Mouse (Mus musculus) midbrain, embryonic 11.5 days (tissue): ENCODE measurements at regions not wholly inside any gene's neighbourhood (a gene's known extent, or its start where the extent isn't known, plus 50 kb on each side); places are given as distances from the start of the nearest gene placed in this dataset.

Experiments used
- ATAC-seq: fragments of 200-750 bp; cut with Nextera tagmentation; 2 replicates; pipeline ENCODE4 v1.8.0; 2017; ENCODE audit warnings: moderate TSS enrichment, moderate library complexity; ENCODE audit not compliant: low FRiP score
- DNase-seq: peaks from one replicate; pipeline ENCODE4 v3.0.0; 2015; ENCODE audit warnings: low spot score; ENCODE audit errors: missing footprints
- H3K27ac ChIP-seq: fragments of 300-500 bp; sonication (generic); 2 replicates; pipeline ENCODE4 v1.5.1; 2014; ENCODE audit warnings: low read depth, low read length
- H3K27me3 ChIP-seq: fragments of 300-500 bp; sonication (generic); 2 replicates; pipeline ENCODE4 v1.6.1; 2014; ENCODE audit warnings: mild to moderate bottlenecking, low read length, moderate library complexity, mixed read lengths; ENCODE audit not compliant: control insufficient read depth, insufficient read depth
- H3K36me3 ChIP-seq: fragments of 300-500 bp; sonication (generic); 2 replicates; pipeline ENCODE4 v1.6.1; 2014; ENCODE audit warnings: mild to moderate bottlenecking, low read length, moderate library complexity, mixed read lengths; ENCODE audit not compliant: control insufficient read depth, insufficient read depth
- H3K4me1 ChIP-seq: fragments of 300-500 bp; sonication (generic); 2 replicates; pipeline ENCODE4 v1.6.1; 2014; ENCODE audit warnings: low read length; ENCODE audit not compliant: control insufficient read depth, insufficient read depth
- H3K4me2 ChIP-seq: fragments of 300-500 bp; sonication (generic); 2 replicates; pipeline ENCODE4 v1.6.1; 2014; ENCODE audit warnings: mild to moderate bottlenecking, moderate library complexity
- H3K4me3 ChIP-seq: fragments of 300-500 bp; sonication (generic); 2 replicates; pipeline ENCODE4 v1.5.1; 2014; ENCODE audit warnings: low read depth, low read length
- H3K9ac ChIP-seq: fragments of 300-500 bp; sonication (generic); 2 replicates; pipeline ENCODE4 v1.6.1; 2014; ENCODE audit warnings: low read length
- H3K9me3 ChIP-seq: fragments of 300-500 bp; sonication (generic); 2 replicates; pipeline ENCODE4 v1.6.1; 2016; ENCODE audit warnings: low read length; ENCODE audit not compliant: control insufficient read depth
- WGBS: fragments of 180-500 bp; shearing (Covaris S2); extraction: QIAGEN DNeasy Blood & Tissue Kit; methylation state at CpG from one replicate; pipeline ENCODE4 v1.1.7; 2014; 5-methylcytosine and 5-hydroxymethylcytosine counted together

GRCm38 (mm10) chr14:96990542-96991162, 471.8 kb upstream of the Klhl1 start:
- no peaks in the 10 kb centered on the region for H3K9me3 ChIP-seq
- H3K9ac ChIP-seq, result no peak overlapping the region
- 84% methylated on average over 8 of the region's 8 CpGs for WGBS
- ATAC-seq (no peak), DNase-seq (no peak)
- peaks cover 8% of the 10 kb centered on the region; the same call in 1 of the 2 replicates for H3K4me1 ChIP-seq
- H3K27ac ChIP-seq, result no peak overlapping the region
- no peaks in the 10 kb centered on the region for H3K36me3 ChIP-seq
- H3K4me3 ChIP-seq, result no peak overlapping the region
- no peaks in the 10 kb centered on the region for H3K27me3 ChIP-seq
- H3K4me2 ChIP-seq, result no peak overlapping the region

- 37% methylated on average over 5 of the region's 5 CpGs for WGBS
- no peak overlapping the region for H3K27ac ChIP-seq
- no peaks in the 10 kb centered on the region for H3K27me3 ChIP-seq
- no peak overlapping the region for H3K9ac ChIP-seq
- no peaks in the 10 kb centered on the region for H3K36me3 ChIP-seq
- H3K4me3 ChIP-seq, result no peak overlapping the region
- no peak for DNase-seq
- H3K9me3 ChIP-seq, result no peaks in the 10 kb centered on the region
- no peaks in the 10 kb centered on the region for H3K4me1 ChIP-seq
- H3K4me2 ChIP-seq, result peak overlapping the region; percentile 4; the same call in 1 of the 2 replicates
- peak; percentile 57; the same call in 1 of the 2 replicates for ATAC-seq
These were observed 444.2 kb upstream of the Klhl1 start for GRCm38 (mm10) chr14:96963074-96963447.

- H3K36me3 ChIP-seq, result no peaks in the 10 kb centered on the region
- H3K4me3 ChIP-seq, result no peak overlapping the region
- H3K4me1 ChIP-seq, result no peaks in the 10 kb centered on the region
- WGBS, result 20% methylated on average over 8 of the region's 8 CpGs
- ATAC-seq (peak; percentile 74), DNase-seq (peak; percentile 93)
- H3K4me2 ChIP-seq, result peak overlapping the region; percentile 4; the same call in 1 of the 2 replicates
- H3K9ac ChIP-seq, result no peak overlapping the region
- no peaks in the 10 kb centered on the region for H3K27me3 ChIP-seq
- no peak overlapping the region for H3K27ac ChIP-seq
- no peaks in the 10 kb centered on the region for H3K9me3 ChIP-seq
These were observed 443.6 kb upstream of the Klhl1 start for GRCm38 (mm10) chr14:96962426-96963073.

GRCm38 (mm10) chr14:96956115-96956514, 437.2 kb upstream of the Klhl1 start:
- H3K4me1 ChIP-seq, result no peaks in the 10 kb centered on the region
- H3K36me3 ChIP-seq, result no peaks in the 10 kb centered on the region
- H3K4me3 ChIP-seq, result no peak overlapping the region
- ATAC-seq, result no peak
- no peaks in the 10 kb centered on the region for H3K27me3 ChIP-seq
- no peak overlapping the region for H3K27ac ChIP-seq
- H3K9ac ChIP-seq, result no peak overlapping the region
- DNase-seq, result no peak
- no peak overlapping the region for H3K4me2 ChIP-seq
- 90% methylated on average over 4 of the region's 4 CpGs for WGBS
- H3K9me3 ChIP-seq, result no peaks in the 10 kb centered on the region

- no peak overlapping the region for H3K9ac ChIP-seq
- ATAC-seq (peak; percentile 33; the same call in 1 of the 2 replicates), DNase-seq (no peak)
- H3K4me1 ChIP-seq, result no peaks in the 10 kb centered on the region
- no peak overlapping the region for H3K27ac ChIP-seq
- H3K4me2 ChIP-seq, result no peak overlapping the region
- H3K9me3 ChIP-seq, result no peaks in the 10 kb centered on the region
- no peaks in the 10 kb centered on the region for H3K27me3 ChIP-seq
- no peak overlapping the region for H3K4me3 ChIP-seq
- no peaks in the 10 kb centered on the region for H3K36me3 ChIP-seq
These were observed 435.6 kb upstream of the Klhl1 start for GRCm38 (mm10) chr14:96954462-96954861.

GRCm38 (mm10) chr14:96908737-96909136, 389.8 kb upstream of the Klhl1 start:
- DNase-seq, result peak; percentile 84
- Histone ChIP-seq H3K27me3 (no peaks in the 10 kb centered on the region), H3K9ac (no peak overlapping the region), H3K4me1 (no peaks in the 10 kb centered on the region), H3K36me3 (no peaks in the 10 kb centered on the region), H3K9me3 (no peaks in the 10 kb centered on the region), H3K27ac (no peak overlapping the region), H3K4me2 (no peak overlapping the region), H3K4me3 (no peak overlapping the region)
- peak; percentile 36; the same call in 1 of the 2 replicates for ATAC-seq
- WGBS, result 6% methylated on average over 2 of the region's 2 CpGs

- WGBS, result 84% methylated on average over 3 of the region's 3 CpGs
- no peaks in the 10 kb centered on the region for H3K27me3 ChIP-seq
- H3K9me3 ChIP-seq, result no peaks in the 10 kb centered on the region
- no peak overlapping the region for H3K4me3 ChIP-seq
- no peaks in the 10 kb centered on the region for H3K4me1 ChIP-seq
- H3K27ac ChIP-seq, result no peak overlapping the region
- ATAC-seq (no peak), DNase-seq (no peak)
- H3K4me2 ChIP-seq, result no peak overlapping the region
- H3K36me3 ChIP-seq, result no peaks in the 10 kb centered on the region
- H3K9ac ChIP-seq, result no peak overlapping the region
These were observed 360.8 kb upstream of the Klhl1 start for GRCm38 (mm10) chr14:96879701-96880100.

GRCm38 (mm10) chr14:96871969-96872368, 353.1 kb upstream of the Klhl1 start:
- Histone ChIP-seq H3K36me3 (no peaks in the 10 kb centered on the region), H3K27ac (no peak overlapping the region), H3K9me3 (no peaks in the 10 kb centered on the region), H3K4me3 (no peak overlapping the region), H3K27me3 (no peaks in the 10 kb centered on the region), H3K4me1 (no peaks in the 10 kb centered on the region), H3K9ac (no peak overlapping the region), H3K4me2 (no peak overlapping the region)
- ATAC-seq (no peak), DNase-seq (no peak)
- WGBS, result 92% methylated on average over 4 of the region's 4 CpGs

GRCm38 (mm10) chr14:96838910-96839309, 320.0 kb upstream of the Klhl1 start:
- no peak for ATAC-seq
- WGBS, result 79% methylated on average over 2 of the region's 2 CpGs

More at GRCm38 (mm10) chr14:96838910-96839309, 320.0 kb upstream of the Klhl1 start:
- H3K36me3 ChIP-seq, result no peaks in the 10 kb centered on the region
- H3K4me2 ChIP-seq, result no peak overlapping the region
- H3K4me1 ChIP-seq, result no peaks in the 10 kb centered on the region
- H3K27me3 ChIP-seq, result no peaks in the 10 kb centered on the region
- H3K9me3 ChIP-seq, result no peaks in the 10 kb centered on the region
- no peak overlapping the region for H3K4me3 ChIP-seq
- no peak overlapping the region for H3K9ac ChIP-seq
- no peak overlapping the region for H3K27ac ChIP-seq
- no peak for DNase-seq
